Mouse (Mus musculus): ENCODE measurements around the gene Foxn2. TPM values are rescaled to one million over a fixed set of nuclear protein-coding genes. Genes with fewer than 3 reads are reported as not detected.

The Foxn2 gene
- polyA plus RNA-seq, 1 experiment from 2014 or later, result 14.2 TPM

DNA sequence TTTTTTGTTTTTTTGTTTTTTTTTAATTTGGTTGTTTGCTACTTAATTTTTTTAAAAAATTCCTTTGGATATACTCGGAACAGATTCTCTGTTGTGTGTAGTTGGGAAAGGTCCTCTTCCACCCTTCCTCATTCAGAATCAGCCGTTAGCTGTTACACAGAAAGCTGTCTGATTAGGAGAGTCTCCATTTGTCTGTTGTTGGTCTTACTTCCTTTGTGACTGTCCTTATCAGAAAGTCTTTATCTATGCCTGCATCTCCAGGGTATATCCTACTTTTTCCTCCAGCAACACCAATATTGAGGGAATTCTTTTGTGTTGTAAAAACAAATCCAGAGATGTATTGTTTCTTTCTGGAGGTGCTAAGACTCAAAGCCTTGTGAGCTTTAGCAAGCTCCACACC is 40.6 kb downstream of the Foxn2 start:
- H3K9ac ChIP-seq, result no peak overlapping the region
- no peak overlapping the region for H3K4me2 ChIP-seq (replicated peaks)
- no peaks in the 10 kb centered on the region for H3K27me3 ChIP-seq
- H3K4me3 ChIP-seq, result no peak overlapping the region
- H3K27ac ChIP-seq, result no peak overlapping the region
- H3K9me3 ChIP-seq, result no peaks in the 10 kb centered on the region
- no peak for ATAC-seq (ENCODE audit: low FRiP score, low read depth)
- H3K4me1 ChIP-seq, result no peaks in the 10 kb centered on the region
- peaks cover 10% of the 10 kb centered on the region for H3K36me3 ChIP-seq
- 88% methylated on average over 2 of the region's 2 CpGs for WGBS

DNA sequence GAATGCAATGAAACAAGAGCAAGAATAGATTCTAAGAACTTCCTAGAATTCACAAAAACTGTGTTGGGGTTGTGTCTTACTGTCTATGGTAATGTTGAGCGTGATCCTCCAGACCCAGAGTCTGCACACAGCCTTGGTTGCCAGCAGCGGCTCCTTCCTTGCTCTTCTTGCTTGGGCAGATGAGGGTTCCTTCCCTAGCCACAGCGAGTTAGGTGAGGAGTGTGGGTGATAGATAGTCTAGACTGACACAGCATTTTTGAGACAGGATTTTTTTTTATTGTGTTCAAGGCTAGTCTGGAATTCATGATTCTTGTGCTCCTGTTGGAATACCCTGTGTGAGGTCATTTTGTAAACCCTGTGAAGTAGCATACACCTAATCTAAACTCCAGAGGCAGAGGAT is 41.1 kb downstream of the Foxn2 start:
- WGBS, result 87% methylated on average over 3 of the region's 3 CpGs

DNA sequence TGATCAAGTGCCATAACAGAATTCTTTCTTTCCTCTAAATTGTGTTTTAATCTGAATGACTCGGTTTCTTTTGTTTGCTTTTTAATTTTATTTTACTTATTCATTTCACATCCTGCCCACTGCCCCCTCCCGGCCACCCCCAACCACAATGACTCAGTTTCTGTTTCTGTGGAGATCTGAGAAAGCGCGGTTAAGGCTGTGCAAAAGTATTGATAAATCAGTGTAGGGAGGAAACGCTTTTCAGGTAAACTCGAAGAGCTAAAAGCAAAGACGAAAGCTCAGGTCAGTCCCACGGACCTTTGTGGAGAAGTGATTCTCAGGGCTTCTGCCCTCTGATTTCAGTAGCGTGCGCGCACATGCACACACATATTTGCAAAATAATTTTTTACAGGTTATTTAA is 44.0 kb downstream of the Foxn2 start:
- Histone ChIP-seq H3K4me2 (replicated peaks) (no peak overlapping the region), H3K4me1 (no peaks in the 10 kb centered on the region), H3K9me3 (no peaks in the 10 kb centered on the region), H3K4me3 (no peak overlapping the region), H3K36me3 (peaks cover 7% of the 10 kb centered on the region), H3K27ac (no peak overlapping the region), H3K9ac (no peak overlapping the region), H3K27me3 (no peaks in the 10 kb centered on the region)
- no peak for ATAC-seq (ENCODE audit: low FRiP score, low read depth)
- WGBS, result 93% methylated on average over 11 of the region's 11 CpGs

More for the DNA sequence above, 41.1 kb downstream of the Foxn2 start:
- H3K27ac ChIP-seq, result no peak overlapping the region
- no peaks in the 10 kb centered on the region for H3K27me3 ChIP-seq
- no peak overlapping the region for H3K9ac ChIP-seq
- H3K36me3 ChIP-seq, result peaks cover 10% of the 10 kb centered on the region
- H3K4me1 ChIP-seq, result no peaks in the 10 kb centered on the region
- H3K4me2 ChIP-seq (replicated peaks), result no peak overlapping the region
- ATAC-seq (ENCODE audit: low FRiP score, low read depth), result no peak
- H3K4me3 ChIP-seq, result no peak overlapping the region
- H3K9me3 ChIP-seq, result no peaks in the 10 kb centered on the region

DNA sequence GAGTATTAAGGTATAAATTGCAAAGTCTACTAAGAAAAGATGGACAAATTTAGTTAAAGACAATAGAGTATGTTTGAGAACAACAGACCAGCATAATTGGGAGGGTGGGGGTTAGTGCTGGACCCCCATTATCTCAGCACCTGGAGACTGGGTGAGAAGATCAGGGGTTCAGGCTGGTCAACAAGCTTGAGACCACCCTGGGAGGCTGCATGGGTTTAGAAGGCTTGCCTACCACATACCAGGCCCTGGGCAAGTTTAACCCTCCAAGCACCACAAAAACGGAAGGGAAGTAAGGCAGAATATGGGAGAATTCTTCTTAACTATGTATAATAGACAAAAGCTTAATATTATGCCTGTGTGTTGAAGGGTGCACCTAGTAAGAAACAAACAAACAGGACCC is 44.4 kb downstream of the Foxn2 start:
- ATAC-seq (ENCODE audit: low FRiP score, low read depth), result no peak
- H3K36me3 ChIP-seq, result peaks cover 7% of the 10 kb centered on the region
- H3K9me3 ChIP-seq, result no peaks in the 10 kb centered on the region
- no peak overlapping the region for H3K4me2 ChIP-seq (replicated peaks)
- no peaks in the 10 kb centered on the region for H3K27me3 ChIP-seq
- WGBS, result 92% methylated on average over 1 of the region's 1 CpGs
- H3K4me1 ChIP-seq, result no peaks in the 10 kb centered on the region
- H3K27ac ChIP-seq, result no peak overlapping the region
- no peak overlapping the region for H3K9ac ChIP-seq
- H3K4me3 ChIP-seq, result no peak overlapping the region

DNA sequence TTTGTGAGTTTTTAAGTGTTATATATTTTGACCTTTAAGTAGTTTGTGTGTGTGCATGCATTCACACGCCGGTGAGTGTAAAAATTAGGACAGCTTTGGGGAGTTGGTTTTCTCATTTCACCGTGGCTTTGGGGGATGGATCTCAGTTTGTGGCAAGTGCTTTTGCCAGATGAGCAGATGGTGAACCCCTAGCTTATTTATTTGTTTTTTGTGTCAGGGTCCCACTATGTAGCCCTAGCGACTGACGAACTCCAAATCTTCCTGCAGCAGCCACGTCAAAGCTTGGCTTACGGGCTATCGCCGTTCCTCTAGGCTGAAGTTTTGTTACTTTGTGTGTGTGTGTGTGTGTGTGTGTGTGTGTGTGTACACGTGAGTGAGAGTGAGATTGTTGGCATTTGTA is 50.0 kb downstream of the Foxn2 start:
- Histone ChIP-seq H3K4me2 (replicated peaks) (no peak overlapping the region), H3K36me3 (peaks cover 25% of the 10 kb centered on the region), H3K4me1 (0 out of 2 replicates have a peak, but pooled peaks cover 6% of the 10 kb centered on the region), H3K4me3 (no peak overlapping the region), H3K9ac (no peak overlapping the region), H3K27me3 (no peaks in the 10 kb centered on the region), H3K27ac (no peak overlapping the region), H3K9me3 (no peaks in the 10 kb centered on the region)
- ATAC-seq (ENCODE audit: low FRiP score, low read depth), result no peak
- 92% methylated on average over 10 of the region's 10 CpGs for WGBS

DNA sequence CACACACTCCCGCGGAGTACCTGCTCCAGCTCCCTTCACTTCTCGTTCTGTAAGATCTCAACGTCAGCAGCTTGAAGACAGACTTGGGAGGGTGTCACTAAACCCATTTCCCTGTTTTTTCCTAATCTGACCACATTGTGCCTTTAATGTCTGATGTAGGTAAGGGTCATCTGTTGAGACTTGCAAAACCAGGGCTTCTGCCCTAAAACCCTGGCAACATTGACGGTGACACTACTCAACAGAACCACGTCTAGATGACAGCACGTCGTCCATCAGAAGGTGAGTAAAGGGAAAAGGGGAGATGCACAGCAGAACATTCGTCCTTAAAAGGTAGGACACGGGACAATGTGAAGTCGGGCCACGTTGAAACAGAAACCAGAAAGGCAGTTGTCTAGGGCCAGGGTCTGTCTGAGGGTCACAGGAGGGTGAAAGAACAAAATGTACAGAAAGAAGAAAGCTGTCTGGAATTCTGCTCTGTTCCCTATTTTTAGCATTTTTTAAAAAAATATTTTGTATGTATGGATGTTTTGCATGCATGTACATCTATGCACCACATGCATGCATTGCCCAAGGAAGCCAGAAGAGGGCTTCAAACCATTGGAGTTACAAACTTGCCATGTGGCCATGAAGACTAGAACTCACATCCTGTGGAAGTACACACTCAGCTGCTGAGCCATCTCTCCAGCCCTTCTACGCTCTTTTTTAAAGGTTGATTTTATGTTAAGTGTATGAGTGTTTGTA is 51.0 kb downstream of the Foxn2 start:
- H3K27ac ChIP-seq, result no peak overlapping the region
- H3K27me3 ChIP-seq, result no peaks in the 10 kb centered on the region
- 0 out of 2 replicates have a peak, but pooled peaks cover 6% of the 10 kb centered on the region for H3K4me1 ChIP-seq
- H3K9ac ChIP-seq, result no peak overlapping the region
- no peak overlapping the region for H3K4me3 ChIP-seq
- no peak overlapping the region for H3K4me2 ChIP-seq (replicated peaks)
- WGBS, result 94% methylated on average over 13 of the region's 13 CpGs
- H3K9me3 ChIP-seq, result no peaks in the 10 kb centered on the region
- peaks cover 21% of the 10 kb centered on the region for H3K36me3 ChIP-seq
- no peak for ATAC-seq (ENCODE audit: low FRiP score, low read depth)

DNA sequence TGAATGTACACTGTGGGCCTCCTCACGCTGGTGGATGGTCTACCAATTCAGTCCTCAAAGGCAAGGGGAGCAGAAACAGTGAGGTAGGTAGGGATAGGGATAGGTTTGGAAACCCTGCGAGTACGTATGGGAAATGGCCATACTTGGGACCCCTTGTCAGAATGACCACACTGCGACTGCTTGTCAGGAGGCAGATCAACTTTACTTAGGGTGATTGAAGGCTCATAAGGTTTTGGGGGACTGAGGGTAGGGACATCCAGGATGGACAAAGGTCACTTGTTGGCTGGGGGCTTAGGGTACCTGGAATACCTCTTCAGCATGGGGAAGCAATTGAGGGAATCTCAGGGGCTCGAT is 51.6 kb downstream of the Foxn2 start:
- H3K4me3 ChIP-seq, result no peak overlapping the region
- peaks cover 18% of the 10 kb centered on the region for H3K36me3 ChIP-seq
- H3K4me2 ChIP-seq (replicated peaks), result no peak overlapping the region
- H3K27ac ChIP-seq, result no peak overlapping the region
- no peak for ATAC-seq (ENCODE audit: low FRiP score, low read depth)
- H3K4me1 ChIP-seq, result 0 out of 2 replicates have a peak, but pooled peaks cover 6% of the 10 kb centered on the region
- no peak overlapping the region for H3K9ac ChIP-seq
- 93% methylated on average over 5 of the region's 5 CpGs for WGBS
- no peaks in the 10 kb centered on the region for H3K27me3 ChIP-seq
- H3K9me3 ChIP-seq, result no peaks in the 10 kb centered on the region

DNA sequence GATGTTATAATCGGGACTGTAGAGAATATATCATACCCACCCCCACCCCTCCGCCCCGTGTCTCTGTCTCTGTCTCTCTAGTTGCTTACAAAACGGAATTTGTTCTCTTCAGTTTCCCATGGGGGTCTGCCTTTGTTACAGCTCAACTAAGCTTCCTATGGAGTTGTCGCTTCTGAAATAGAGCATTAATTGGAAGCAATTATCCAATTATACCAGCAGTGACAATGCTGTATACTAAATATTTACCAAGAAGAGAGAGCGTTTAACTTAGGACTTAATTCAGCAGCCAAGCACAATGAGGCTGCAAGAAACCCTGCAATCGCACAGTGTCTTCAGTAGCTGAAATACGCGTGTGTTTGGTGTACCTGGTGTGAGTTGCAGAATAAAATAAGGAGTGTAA is 53.0 kb downstream of the Foxn2 start:
- Histone ChIP-seq H3K9ac (no peak overlapping the region), H3K36me3 (peaks cover 18% of the 10 kb centered on the region), H3K4me2 (replicated peaks) (no peak overlapping the region), H3K4me1 (0 out of 2 replicates have a peak, but pooled peaks cover 6% of the 10 kb centered on the region), H3K27ac (no peak overlapping the region), H3K4me3 (no peak overlapping the region), H3K9me3 (no peaks in the 10 kb centered on the region), H3K27me3 (no peaks in the 10 kb centered on the region)
- no peak for ATAC-seq (ENCODE audit: low FRiP score, low read depth)
- 87% methylated on average over 9 of the region's 9 CpGs for WGBS

DNA sequence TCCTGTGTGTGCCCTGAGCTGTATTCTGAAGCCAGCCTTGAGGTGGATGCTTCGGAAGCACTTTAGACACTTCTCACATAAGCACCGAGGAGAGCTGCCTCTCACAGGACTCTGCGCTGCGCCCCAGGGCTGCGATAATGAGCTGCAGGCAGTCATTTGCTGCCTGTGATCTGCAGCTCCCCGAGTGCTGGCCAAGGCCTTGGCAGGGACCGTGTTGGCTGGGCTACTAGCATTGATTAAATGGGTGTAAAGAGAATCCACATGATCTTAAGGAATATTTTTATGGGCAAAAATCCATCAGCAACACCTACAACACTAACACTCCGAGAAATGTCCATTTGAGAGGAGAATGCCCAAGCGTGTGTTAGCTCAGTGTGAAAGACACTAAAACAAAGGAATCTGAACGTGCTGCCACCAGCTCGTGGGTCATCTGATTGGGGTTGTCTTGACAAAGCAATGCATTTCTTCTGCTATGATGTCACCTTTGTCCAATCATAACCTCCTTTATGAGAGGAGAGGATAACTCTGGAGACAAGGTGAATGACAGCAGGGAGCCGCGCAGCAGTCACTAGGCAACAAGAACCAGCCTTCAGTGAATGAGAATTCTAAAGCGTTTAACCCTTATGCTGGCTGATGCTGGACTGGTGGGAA is 53.7 kb downstream of the Foxn2 start:
- Histone ChIP-seq H3K9ac (no peak overlapping the region), H3K4me1 (0 out of 2 replicates have a peak, but pooled peaks cover 6% of the 10 kb centered on the region), H3K27ac (no peak overlapping the region), H3K27me3 (no peaks in the 10 kb centered on the region), H3K4me2 (replicated peaks) (no peak overlapping the region), H3K4me3 (no peak overlapping the region), H3K9me3 (no peaks in the 10 kb centered on the region), H3K36me3 (peaks cover 18% of the 10 kb centered on the region)
- 72% methylated on average over 14 of the region's 14 CpGs for WGBS
- no peak; the same call in 1 of the 2 replicates for ATAC-seq (ENCODE audit: low FRiP score, low read depth)

DNA sequence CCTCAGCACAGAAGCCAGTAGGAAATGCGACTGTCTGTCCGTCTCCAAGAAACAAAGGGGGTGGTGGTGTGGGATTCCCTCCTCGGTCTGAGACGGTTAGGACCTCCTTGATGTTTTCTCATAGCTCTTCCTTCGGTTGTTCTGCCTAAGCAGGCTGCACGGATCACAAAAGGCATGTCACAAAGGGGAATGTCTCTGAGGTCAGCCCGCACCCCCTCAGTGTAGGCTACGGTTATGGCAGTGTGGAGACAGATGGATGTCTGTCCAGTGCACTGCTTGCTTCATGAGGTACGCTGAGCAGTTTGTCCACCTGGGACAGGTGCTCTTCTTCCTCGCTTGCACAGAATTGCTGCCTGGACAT is 54.2 kb downstream of the Foxn2 start:
- ATAC-seq (ENCODE audit: low FRiP score, low read depth), result no peak
- Histone ChIP-seq H3K4me1 (0 out of 2 replicates have a peak, but pooled peaks cover 6% of the 10 kb centered on the region), H3K9ac (no peak overlapping the region), H3K27ac (no peak overlapping the region), H3K4me2 (replicated peaks) (no peak overlapping the region), H3K9me3 (no peaks in the 10 kb centered on the region), H3K4me3 (no peak overlapping the region), H3K36me3 (peaks cover 18% of the 10 kb centered on the region), H3K27me3 (no peaks in the 10 kb centered on the region)
- WGBS, result 90% methylated on average over 10 of the region's 10 CpGs

DNA sequence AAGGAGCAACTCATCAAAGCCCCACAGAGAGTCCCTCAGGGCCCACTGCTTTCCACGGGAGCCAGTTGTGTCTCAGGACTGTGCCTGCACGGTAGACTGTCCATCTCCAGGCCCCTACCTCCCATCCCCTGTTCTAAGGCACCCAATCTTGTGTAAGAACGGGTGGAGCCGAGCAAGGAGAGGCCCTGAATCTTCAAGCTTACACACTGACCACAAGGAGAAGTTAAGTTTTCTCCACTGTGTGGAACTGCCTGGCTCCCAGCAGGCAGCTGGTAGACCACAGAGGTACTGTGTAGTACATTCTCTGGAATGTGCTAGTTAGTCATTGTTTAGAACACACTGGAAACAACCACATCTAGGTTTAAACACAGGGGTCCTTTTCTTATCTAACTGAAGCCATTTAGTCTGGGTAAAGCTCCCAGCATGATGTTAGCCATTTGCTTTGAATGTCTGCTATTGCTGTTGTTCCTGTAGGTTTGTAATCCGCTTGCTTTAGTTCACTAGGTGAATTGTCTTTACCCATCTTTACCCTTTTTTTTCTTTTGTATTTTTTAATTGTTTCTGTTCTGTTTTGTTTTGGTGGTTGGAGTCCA is 57.7 kb downstream of the Foxn2 start:
- H3K9ac ChIP-seq, result no peak overlapping the region
- H3K36me3 ChIP-seq, result no peaks in the 10 kb centered on the region
- no peaks in the 10 kb centered on the region for H3K9me3 ChIP-seq
- ATAC-seq (ENCODE audit: low FRiP score, low read depth), result no peak
- no peak overlapping the region for H3K4me2 ChIP-seq (replicated peaks)
- H3K27ac ChIP-seq, result no peak overlapping the region
- WGBS, result 90% methylated on average over 5 of the region's 5 CpGs
- H3K4me1 ChIP-seq, result 0 out of 2 replicates have a peak, but pooled peaks cover 6% of the 10 kb centered on the region
- H3K27me3 ChIP-seq, result no peaks in the 10 kb centered on the region
- H3K4me3 ChIP-seq, result no peak overlapping the region

DNA sequence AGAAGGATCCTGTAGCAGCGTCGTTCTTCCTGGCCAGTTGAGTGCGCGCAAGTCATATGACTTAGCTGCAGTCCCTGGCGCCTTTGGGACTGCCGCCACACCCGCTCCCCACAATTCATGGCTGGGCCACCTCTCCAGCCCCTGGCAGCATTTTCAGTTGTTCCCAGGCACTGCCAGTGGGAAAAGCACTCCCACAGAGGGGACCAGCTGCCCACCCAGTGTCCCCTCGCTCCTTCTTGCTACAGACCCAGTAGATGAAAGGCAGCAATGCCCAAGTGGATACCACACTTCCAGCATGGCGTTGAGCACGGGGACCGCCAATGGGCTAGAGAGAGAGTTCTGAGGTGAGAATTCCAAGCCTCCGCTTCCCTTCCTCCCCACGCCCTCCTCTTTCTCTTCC is 63.5 kb downstream of the Foxn2 start:
- H3K4me2 ChIP-seq (replicated peaks), result no peak overlapping the region
- no peak overlapping the region for H3K4me3 ChIP-seq
- H3K4me1 ChIP-seq, result peaks cover 14% of the 10 kb centered on the region
- no peak for ATAC-seq (ENCODE audit: low FRiP score, low read depth)
- H3K9me3 ChIP-seq, result no peaks in the 10 kb centered on the region
- no peak overlapping the region for H3K9ac ChIP-seq
- no peaks in the 10 kb centered on the region for H3K27me3 ChIP-seq
- H3K36me3 ChIP-seq, result no peaks in the 10 kb centered on the region
- H3K27ac ChIP-seq, result no peak overlapping the region
- WGBS, result 94% methylated on average over 13 of the region's 13 CpGs
